Mouse (Mus musculus): ENCODE results near the gene Krtap13-1.
"Not testable (repeated sequence)": the region's sequence is repeated elsewhere in the genome, so short reads cannot be mapped to it uniquely, and the experiment has no call there.

The Krtap13-1 gene

DNA sequence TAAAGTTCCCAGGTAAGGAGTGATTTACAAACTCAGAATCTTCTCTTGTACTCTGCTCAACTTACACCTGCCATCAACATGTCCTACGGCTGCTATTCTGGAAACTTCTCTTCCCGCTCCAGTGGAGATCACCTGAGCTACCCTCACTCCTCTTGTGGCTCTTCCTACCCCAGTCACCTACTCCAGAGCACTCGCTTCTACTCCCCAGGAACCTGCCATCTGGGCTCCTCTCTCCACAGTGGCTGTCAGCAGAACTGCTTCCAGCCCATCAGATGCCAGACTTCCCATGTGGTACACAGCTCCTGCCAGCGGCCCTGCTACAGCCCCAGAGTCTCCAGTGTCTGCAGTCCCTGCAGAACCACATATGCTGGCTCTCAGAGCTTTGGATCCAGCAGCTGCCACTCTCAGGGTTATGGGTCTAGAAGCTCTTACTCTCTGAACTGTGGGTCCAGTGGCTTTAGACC lies at the start of gene Krtap13-1:
Gene Krtap13-1 (plus strand): TSS at position 51 of the 464 bp plus-strand sequence.
- DNase-seq: no peak

DNA sequence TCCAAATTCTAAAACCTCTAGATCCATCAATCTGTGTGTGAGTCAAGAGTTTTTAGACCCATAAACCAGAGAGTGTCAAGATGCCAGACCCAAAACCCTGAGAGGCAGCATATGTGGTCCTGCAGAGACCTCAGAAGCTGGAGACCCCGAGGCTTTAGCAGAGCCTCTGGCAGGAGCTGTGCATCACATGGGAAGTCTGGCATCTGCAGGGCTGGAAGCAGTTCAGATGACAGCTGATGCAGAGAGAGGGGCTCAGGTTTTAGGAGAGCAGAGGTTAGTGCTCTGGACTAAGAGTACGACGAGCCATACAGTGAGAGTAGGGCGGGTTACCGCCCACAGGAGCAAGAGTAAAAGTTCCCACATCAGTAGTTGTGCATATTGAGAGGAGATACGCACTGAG lies 49.6 kb upstream of the Krtap13-1 start:
- no peak for DNase-seq

DNA sequence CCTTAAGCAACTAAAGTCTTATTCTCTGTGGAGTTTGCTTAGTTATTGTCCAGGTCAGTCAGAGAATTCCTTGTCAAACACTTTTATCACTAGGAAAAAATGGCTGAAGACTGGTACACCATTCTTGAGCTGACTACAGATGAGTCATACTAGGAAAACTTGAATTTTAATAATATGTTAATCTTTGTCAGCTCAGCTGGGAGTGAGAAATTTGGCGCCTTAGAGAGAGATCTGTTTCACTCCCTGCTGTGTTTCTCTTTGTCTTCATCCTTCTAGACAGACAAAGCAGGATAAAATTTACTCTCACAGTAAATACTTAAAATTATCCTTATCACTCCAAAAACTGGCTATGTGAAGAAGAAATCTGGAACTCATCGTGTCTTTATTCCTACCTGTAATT lies 47.4 kb upstream of the Krtap13-1 start:
- DNase-seq: no peak

DNA sequence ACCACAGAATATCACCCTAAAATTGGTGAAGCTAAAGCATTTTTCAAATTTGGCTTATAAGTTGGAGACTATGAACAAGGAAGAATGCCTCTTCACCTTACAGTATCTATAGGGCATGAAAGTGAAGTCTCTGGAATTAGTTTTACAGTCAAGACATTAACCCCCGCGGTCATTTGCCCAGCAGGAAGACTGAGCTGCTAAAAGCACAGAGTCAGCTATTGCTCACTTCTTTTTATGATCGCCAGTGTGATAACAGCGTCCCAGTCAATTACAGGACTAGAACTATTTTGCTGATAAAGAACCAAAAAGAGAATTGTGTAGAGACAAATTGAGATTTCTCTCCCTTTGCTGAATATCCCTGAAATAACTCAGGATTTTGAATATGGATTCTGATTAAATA lies 32.4 kb upstream of the Krtap13-1 start:
- no peak for DNase-seq

DNA sequence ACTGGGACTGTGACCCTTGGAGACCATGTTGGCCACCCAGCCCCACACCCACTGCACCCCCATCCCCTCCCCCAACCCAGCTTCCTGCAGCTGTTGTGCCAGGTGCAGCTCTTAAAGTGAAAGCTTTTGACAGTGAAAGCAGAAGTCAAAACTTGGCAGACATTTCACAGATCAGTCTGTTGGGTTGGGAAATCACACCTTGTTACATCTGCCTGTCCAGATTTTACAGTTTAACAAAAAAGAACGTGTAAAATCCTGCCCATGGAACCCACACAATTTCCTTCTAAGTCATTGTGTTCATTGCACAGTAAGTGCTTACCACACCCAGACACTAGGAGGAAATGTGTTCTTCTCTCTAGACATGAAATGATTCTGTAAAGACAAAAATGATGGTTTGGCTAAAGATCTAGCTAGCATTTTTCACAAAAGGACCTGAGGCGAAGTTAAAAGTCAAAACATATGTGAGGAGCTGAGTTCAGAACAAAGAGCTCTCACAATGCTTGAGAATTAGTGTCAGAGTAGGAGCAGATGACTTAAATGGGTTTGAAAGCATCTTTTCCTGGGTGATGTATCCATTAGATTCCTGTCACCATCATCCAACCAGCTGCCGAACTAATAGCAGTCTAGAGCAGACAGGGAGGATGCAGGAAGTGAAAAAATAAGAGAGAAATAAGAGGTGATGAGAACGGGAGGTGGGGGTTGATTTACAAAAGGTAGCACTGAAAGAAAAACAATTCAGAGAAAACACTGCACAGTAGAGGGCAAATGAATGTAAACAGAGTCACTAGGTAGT lies 27.4 kb upstream of the Krtap13-1 start:
- no peak for DNase-seq

DNA sequence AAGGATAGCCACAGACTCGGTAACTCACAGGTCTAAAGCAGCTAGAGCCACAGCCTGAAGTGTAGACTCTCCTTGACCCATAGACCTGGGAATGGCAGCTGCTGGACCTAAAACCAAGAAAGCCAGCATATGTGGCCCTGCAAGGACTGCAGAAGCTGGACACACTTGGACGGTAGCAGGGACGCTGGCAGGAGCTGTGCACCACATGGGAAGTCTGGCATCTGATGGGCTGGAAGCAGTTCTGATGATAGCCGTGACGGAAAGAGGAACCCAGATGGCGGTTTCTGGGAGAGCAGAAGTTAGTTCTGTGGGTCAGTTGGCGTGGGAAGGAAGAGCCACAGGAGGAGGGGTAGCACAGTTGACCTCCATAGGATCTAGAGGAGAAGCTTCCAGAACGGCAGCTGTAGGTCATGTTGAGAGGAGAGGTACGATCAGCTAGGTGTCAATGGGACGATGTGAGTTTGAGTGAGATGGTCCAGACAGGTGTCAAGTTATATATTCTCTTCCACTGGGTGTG lies 21.1 kb upstream of the Krtap13-1 start, which contains the start of gene 2310061N02Rik:
Gene 2310061N02Rik (minus strand): TSS at position 467 of the 517 bp plus-strand sequence.
- DNase-seq: no peak

DNA sequence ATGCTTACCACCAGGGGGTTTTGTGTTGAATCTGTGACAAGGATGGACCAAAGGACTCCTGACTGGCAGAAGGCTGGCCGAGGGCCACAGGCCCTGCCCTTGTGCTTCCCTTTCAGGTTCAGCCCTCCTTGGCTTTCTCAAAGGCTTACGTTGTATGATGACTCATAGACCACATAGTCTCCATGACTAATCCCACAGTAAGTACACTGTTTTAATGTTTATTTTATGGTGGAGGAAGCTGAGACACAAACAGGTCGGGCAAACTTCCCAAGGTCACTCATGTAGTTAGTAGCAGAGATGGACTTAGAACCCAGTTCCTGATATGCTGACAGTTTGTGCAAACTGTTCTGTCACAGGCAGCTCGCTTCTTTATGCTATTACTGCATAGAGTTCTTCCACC lies 17.9 kb upstream of the Krtap13-1 start:
- DNase-seq: no peak

DNA sequence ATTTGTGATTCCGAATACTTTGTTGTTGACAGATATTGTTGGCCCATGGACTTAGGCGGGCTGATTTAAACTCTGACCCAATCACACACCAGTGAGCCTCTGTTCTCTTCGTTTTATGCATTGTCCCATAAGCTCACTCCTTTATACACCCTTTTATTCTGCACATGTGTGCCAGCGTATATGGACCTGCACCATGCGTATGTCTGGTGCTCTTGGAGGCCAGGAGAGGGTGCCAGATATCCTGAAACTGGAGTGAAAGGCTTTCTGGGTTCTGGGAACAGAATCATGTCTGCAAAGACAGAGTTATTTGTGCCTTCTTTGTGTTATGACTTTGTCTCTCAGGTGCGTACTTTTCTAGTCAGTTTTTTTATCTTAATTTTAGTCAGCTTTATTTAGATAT lies 17.4 kb upstream of the Krtap13-1 start:
- no peak for DNase-seq

DNA sequence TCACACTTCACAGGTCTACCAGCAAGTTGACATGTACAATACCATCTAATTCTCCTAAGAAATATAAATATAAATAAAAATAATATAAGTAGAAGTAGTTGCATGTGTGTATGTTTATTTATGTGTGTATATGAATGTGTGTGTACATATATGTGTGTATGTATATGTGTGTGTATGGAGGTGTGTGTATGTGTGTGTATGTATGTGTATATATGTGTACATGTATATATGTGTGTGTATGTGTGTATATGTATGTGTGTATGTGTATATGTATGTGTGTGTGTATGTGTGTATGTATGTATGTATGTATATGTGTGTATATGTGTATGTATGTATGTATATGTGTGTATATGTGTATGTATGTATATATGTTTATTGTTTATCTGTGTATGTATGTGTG lies 12.1 kb upstream of the Krtap13-1 start:
- no peak for DNase-seq

DNA sequence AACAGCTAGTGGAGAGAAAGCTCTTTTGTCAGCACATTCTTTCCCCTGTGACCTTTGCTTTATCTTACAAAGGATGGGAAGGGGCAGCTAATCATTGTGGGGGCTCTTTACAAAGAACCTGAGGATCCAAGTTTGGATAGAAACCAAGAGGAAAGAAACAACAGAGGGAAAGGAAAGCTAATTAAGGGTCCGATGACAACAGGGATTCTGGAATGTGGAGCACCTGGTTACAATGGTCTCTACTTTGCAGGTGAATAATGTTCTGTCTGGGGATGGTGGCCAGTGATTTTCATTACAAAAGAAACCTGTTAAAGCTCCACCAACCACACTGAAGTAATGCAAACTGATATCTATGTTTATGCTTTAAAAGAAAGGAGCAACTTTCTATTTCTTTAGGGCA lies 8.6 kb upstream of the Krtap13-1 start:
- DNase-seq: no peak

DNA sequence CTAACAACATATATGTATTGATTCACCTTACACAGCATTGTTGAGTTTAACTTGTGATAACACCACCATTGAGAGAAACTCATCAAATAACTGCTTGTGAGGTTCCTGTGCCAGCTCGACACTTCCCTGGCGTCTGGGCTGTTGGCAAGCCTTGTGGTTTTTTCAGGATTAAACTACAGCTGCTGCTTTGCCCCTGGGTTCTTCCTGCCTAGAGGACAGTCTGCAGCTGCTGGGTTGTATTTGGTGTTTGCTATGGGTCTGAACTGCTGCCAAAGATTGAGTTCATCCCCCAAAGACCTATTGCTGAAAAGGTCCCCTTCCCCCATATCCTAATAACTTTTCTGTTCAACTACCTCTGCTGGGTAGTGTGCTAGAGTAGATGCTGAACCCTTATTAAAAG lies 6.7 kb downstream of the Krtap13-1 start:
- DNase-seq: no peak

DNA sequence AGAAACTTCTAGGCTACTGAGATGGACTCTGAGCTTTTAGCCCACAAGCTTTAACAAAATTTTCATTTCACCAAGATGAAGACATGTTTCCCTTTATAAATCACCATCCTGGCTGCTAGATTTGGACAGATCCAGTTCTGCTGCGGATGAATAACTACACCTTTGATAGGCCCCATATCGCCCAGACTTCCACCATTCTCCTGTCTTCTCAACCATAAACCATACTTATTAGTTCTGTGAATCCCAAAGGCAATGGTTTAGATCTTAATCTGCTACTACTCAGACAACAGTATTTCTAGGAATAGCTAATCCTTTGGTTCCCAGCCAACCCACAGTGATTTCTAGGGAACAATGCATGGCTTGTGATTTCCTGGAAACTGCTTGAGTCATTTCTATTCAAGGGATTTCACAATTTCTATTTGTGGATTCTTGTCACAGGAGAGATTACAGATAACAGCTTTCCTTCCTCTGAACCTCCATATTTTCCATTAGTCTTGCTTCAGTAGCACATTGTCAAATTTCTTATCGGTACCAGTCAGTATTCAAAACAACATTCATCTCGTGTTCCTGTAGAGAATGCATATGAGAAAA lies 16.2 kb downstream of the Krtap13-1 start:
- DNase-seq: peak; percentile 64

DNA sequence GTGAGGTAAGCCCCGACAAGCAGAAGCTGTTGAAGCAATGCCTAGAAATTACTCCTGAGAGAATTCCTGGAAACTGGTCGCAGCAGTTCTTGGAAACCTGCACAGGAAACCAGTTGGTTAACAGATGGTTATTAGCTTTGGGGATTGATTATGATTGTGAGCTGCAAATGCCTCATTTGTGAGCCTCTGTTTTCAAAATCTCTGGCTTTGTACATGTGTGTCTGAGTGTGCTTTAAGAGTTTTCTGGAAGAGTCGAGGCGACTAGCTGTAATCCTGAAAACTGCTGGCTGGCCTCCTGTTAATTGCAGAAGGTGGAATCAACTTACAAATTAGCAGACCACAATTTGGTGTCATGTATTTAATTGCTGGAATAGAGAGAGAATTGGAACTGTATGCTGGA lies 19.3 kb downstream of the Krtap13-1 start:
- no peak for DNase-seq

DNA sequence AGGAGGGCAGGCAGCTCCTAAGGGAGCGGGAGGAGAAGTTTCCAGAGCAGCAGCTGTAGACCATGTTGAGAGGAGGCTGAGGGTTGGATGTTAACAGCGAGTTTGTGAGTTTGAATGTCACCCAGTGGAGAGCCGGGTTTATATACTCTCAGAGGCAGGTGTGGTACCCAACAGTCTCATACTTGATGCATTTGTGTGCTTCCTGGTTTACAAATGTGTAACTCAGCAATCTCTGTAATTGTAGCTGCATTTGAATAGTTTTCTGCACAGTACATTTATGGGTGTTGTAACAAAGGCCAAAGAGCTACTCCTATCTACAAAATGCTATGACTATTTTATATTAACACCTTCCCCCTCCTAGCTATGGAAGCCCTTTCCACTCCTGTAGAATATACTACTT lies 22.9 kb downstream of the Krtap13-1 start, which contains the start of gene Krtap13:
Gene Krtap13 (minus strand): TSS at position 101 of the 400 bp plus-strand sequence.
- DNase-seq: peak; percentile 1

DNA sequence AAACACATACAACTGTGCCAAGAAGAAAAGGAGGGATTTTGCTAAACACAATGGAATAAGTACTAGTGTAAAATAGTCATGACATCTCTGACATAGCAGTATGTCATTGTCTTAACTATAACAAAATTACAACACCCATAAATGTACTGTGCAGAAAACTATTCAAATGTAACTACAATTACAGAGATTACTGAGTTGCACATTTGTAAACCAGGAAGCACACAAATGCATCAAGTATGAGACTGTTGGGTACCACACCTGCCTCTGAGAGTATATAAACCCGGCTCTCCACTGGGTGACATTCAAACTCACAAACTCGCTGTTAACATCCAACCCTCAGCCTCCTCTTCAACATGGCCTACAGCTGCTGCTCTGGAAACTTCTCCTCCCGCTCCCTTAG lies 29.9 kb downstream of the Krtap13-1 start, which contains the start of gene 2310034C09Rik:
Gene 2310034C09Rik (plus strand): TSS at position 301 of the 400 bp plus-strand sequence.
- not testable (repeated sequence) for DNase-seq

DNA sequence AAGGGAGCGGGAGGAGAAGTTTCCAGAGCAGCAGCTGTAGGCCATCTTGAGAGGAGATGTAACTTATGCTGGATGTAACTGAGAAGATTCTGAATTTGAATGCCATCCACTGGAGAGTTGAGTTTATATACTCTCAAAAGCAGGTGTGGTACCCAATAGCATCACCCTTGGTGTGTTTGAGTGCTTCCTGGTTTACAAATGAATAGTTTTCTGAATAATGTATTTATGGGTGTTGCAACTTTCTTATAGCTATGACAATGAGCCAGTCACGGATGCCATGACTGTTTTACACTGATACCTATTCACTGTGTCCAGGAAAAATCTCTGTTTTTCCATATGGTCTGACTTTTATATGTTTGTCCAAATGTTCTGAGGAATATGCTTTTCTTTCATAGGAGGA lies 45.4 kb downstream of the Krtap13-1 start, which contains the start of gene 2310057N15Rik:
Gene 2310057N15Rik (minus strand): TSS at position 101 of the 400 bp plus-strand sequence.
- DNase-seq: peak; percentile 33

DNA sequence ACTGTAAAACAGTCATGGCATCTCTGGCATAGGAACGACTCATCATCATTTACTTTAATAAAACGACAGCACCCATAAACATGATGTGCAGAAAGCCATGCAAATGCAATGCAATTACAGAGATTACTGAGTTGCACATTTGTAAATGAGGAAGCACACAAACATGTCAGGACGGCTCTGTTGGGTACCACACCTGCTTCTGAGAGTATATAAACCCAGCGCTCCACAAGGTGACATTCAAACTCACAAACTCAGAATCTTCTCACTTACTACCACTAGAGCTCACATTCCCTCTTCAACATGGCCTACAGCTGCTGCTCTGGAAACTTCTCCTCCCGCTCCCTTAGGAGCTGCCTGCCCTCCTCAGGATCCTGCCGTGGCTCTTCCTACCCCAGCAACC lies 48.9 kb downstream of the Krtap13-1 start, which contains the start of gene Gm5965:
Gene Gm5965 (plus strand): TSS at position 301 of the 400 bp plus-strand sequence.
- no peak for DNase-seq
